In genomic region chr7:51628349-51628748, GRCm38 (mm10) we compare ENCODE assay signal across 17 mouse cellular contexts. TPM values are rescaled to one million over a fixed set of nuclear protein-coding genes. Genes with fewer than 3 reads are reported as not detected.
DNase-seq lines count a peak whose midpoint lies in the region; ATAC-seq lines count a peak whose summit lies in the region.
"Had no signal": no experiment of that assay in that cellular context is flagged by ENCODE, and none has a peak within 500 bp of the region (broad histone marks: within the 10 kb centered on the region; RNA-seq: fewer than 3 reads in every experiment).

No protein-coding gene starts in this region.

- no peak overlapping the region for H3K9ac ChIP-seq in neural tube, embryonic 11.5 days (ENCODE audit: low read length)
- peak overlapping the region; percentile 86 for H3K9ac ChIP-seq in midbrain, embryonic 14.5 days (replicated peaks; ENCODE audit: low read length)
- H3K9ac ChIP-seq: embryonic facial prominence, embryonic 12.5 days; lung, embryonic 14.5 days had no signal

- WGBS in neural tube, embryonic 11.5 days, result 2% methylated on average over 9 of the region's 9 CpGs
- under 1% methylated on average over 9 of the region's 9 CpGs for WGBS in midbrain, embryonic 14.5 days

- no peak overlapping the region for H3K4me3 ChIP-seq in neural tube, embryonic 11.5 days (ENCODE audit: low read depth, low read length)
- H3K4me3 ChIP-seq in midbrain, embryonic 14.5 days (replicated peaks; ENCODE audit: low read depth, low read length), result peak overlapping the region; percentile 51
- H3K4me3 ChIP-seq: embryonic facial prominence, embryonic 12.5 days; gastrocnemius, adult 2 months had no signal

- H3K36me3 ChIP-seq in neural tube, embryonic 11.5 days (ENCODE audit: control insufficient read depth, insufficient read depth, low read length), result no peaks in the 10 kb centered on the region
- H3K36me3 ChIP-seq in midbrain, embryonic 14.5 days (ENCODE audit: control insufficient read depth, insufficient read depth, low read length), result peaks cover 17% of the 10 kb centered on the region
- H3K36me3 ChIP-seq: embryonic facial prominence, embryonic 12.5 days had no signal

- DNase-seq in cerebellum, postnatal 10 days, result peak; percentile 62 to 74
- DNase-seq in neural tube, embryonic 11.5 days (ENCODE audit: low spot score), result no peak
- no peak for DNase-seq in neural tube, embryonic 10.5 days (ENCODE audit: extremely low spot score, low spot score)
- DNase-seq in midbrain, embryonic 14.5 days, result peak; percentile 72
- DNase-seq in layer of hippocampus, adult 9-11 months, result no peak
- no peak for DNase-seq in frontal cortex, adult 2 months (ENCODE audit: extremely low spot score in 1 of 2, low spot score in 1 of 2)
- no peak for DNase-seq in urinary bladder, postnatal 10 days (ENCODE audit: low spot score)
- DNase-seq: adrenal gland, postnatal 10 days; cerebellum, adult 9-10 months; gastrocnemius, adult 2 months; heart, adult 18-20 months; lung, embryonic 14.5 days; right cerebral cortex, postnatal 4 days had no signal

- H3K4me2 ChIP-seq in neural tube, embryonic 11.5 days (ENCODE audit: low read depth), result peak overlapping the region; percentile 16; the same call in 1 of the 2 replicates
- H3K4me2 ChIP-seq in midbrain, embryonic 14.5 days (ENCODE audit: low read length), result peak overlapping the region; percentile 74
- H3K4me2 ChIP-seq: embryonic facial prominence, embryonic 12.5 days; lung, embryonic 14.5 days had no signal

- H3K27ac ChIP-seq in neural tube, embryonic 11.5 days (ENCODE audit: low read depth, low read length), result no peak overlapping the region
- H3K27ac ChIP-seq in midbrain, embryonic 14.5 days (replicated peaks; ENCODE audit: low read depth, low read length), result peak overlapping the region; percentile 98
- H3K27ac ChIP-seq: embryonic facial prominence, embryonic 12.5 days; gastrocnemius, adult 2 months had no signal

- no peaks in the 10 kb centered on the region for H3K9me3 ChIP-seq in neural tube, embryonic 11.5 days (ENCODE audit: control insufficient read depth, low read length)
- no peaks in the 10 kb centered on the region for H3K9me3 ChIP-seq in midbrain, embryonic 14.5 days (ENCODE audit: control insufficient read depth, low read length)
- H3K9me3 ChIP-seq: embryonic facial prominence, embryonic 12.5 days had no signal

- peaks cover 60% of the 10 kb centered on the region for H3K27me3 ChIP-seq in neural tube, embryonic 11.5 days (ENCODE audit: control insufficient read depth, insufficient read depth, low read length)
- peaks cover 14% of the 10 kb centered on the region; the same call in 1 of the 2 replicates for H3K27me3 ChIP-seq in midbrain, embryonic 14.5 days (ENCODE audit: control insufficient read depth, insufficient read depth, low read length)

- peaks cover 3% of the 10 kb centered on the region; the same call in 1 of the 2 replicates for H3K4me1 ChIP-seq in neural tube, embryonic 11.5 days (ENCODE audit: control insufficient read depth, insufficient read depth, low read length)
- H3K4me1 ChIP-seq in midbrain, embryonic 14.5 days (ENCODE audit: control insufficient read depth, insufficient read depth, low read length), result peaks cover 5% of the 10 kb centered on the region; the same call in 1 of the 2 replicates
- H3K4me1 ChIP-seq: embryonic facial prominence, embryonic 12.5 days had no signal

- no peak for ATAC-seq in cerebellum, adult (ENCODE audit: insufficient number of reproducible peaks, low FRiP score, low TSS enrichment)
- no peak for ATAC-seq in neural tube, embryonic 11.5 days (ENCODE audit: insufficient read depth, low FRiP score, low TSS enrichment)
- no peak for ATAC-seq in midbrain, embryonic 14.5 days (ENCODE audit: low FRiP score, low TSS enrichment)

RNA-seq across cellular contexts. Expression of gene Slc17a6, which starts 6.5 kb away (rescaled TPM):
- polyA plus RNA-seq in neural tube, embryonic 11.5 days (2014; fragmentation: Nextera tagmentation; extraction: Ambion mirVana), result 29.8 and 32.0 TPM in 2 replicates
- 102 and 111 TPM in 2 replicates for polyA plus RNA-seq in midbrain, embryonic 14.5 days (2014; fragmentation: Nextera tagmentation; extraction: Ambion mirVana)
- polyA plus RNA-seq in frontal cortex, adult 2 months (2012; rRNA removed), result 7.4 and 9.2 TPM in 2 replicates
- polyA plus RNA-seq: kidney, embryonic 16.5 days; liver, adult 2 months; lung, embryonic 14.5 days had no signal

Comparison
In these comparisons a context has a peak if more than half of its experiments do, and no peak if none do; other contexts are left out.
1. DNase-seq: peak in cerebellum, postnatal 10 days (2 of 2) and midbrain, embryonic 14.5 days (single experiment); none in neural tube, embryonic 11.5 days (single experiment), neural tube, embryonic 10.5 days (single experiment), layer of hippocampus, adult 9-11 months (single experiment), frontal cortex, adult 2 months (0 of 2) and urinary bladder, postnatal 10 days (single experiment).